8 mouse cellular contexts compared by ENCODE assay signal in genomic region chr16:55838510-55839474, GRCm38 (mm10). TPM values are rescaled to one million over a fixed set of nuclear protein-coding genes. Genes with fewer than 3 reads are reported as not detected.
A peak's percentile ranks its signal among the peaks of the same experiment; 100 is the strongest.
DNase-seq lines count a peak whose midpoint lies in the region; ATAC-seq and TF ChIP-seq lines count a peak whose summit lies in the region.

Nfkbiz (minus strand) TSS chr16:55838899.

- peaks cover under 1% of the 10 kb centered on the region for H3K36me3 ChIP-seq in embryonic facial prominence, embryonic 13.5 days
- H3K36me3 ChIP-seq in liver, adult 2 months (ENCODE audit: control insufficient read depth, insufficient read depth, low read length): no peaks in the 10 kb centered on the region

- H3K4me1 ChIP-seq in embryonic facial prominence, embryonic 13.5 days: 0 out of 2 replicates have a peak, but pooled peaks cover 3% of the 10 kb centered on the region
- no peaks in the 10 kb centered on the region; the same call in 1 of the 2 replicates for H3K4me1 ChIP-seq in liver, adult 2 months (ENCODE audit: control insufficient read depth, insufficient read depth, low read length)

- peak; percentile 86 for DNase-seq in A20 (ENCODE audit: low read depth, low spot score)
- DNase-seq in adrenal gland, postnatal 4 days (ENCODE audit: low spot score in 2 of 2): peak; percentile 66 to 80
- DNase-seq in heart, adult 8-10 months (ENCODE audit: low spot score): peak; percentile 92
- peak; percentile 76 to 89 for DNase-seq in kidney, adult 8-10 months
- DNase-seq in liver, adult 2 months (ENCODE audit: extremely low read depth, low read depth, low spot score): peak; percentile 64
- peak; percentile 69 for DNase-seq in spleen, postnatal 36 days (ENCODE audit: low spot score in 2 of 2)

- H3K9me3 ChIP-seq in embryonic facial prominence, embryonic 13.5 days: no peaks in the 10 kb centered on the region

- TF ChIP-seq CTCF in liver, adult 2 months (IDR thresholded peaks at IDR 0.05; ENCODE audit: low read depth, low read length): no peak

- H3K4me3 ChIP-seq in embryonic facial prominence, embryonic 13.5 days: peak within 1 kb of the TSS; percentile 66
- peak within 1 kb of the TSS; percentile 75 for H3K4me3 ChIP-seq in liver, adult 2 months (ENCODE audit: insufficient read depth, low read depth, low read length)

- H3K4me2 ChIP-seq in embryonic facial prominence, embryonic 13.5 days: peak within 1 kb of the TSS; percentile 71

- peak within 1 kb of the TSS; percentile 82 for H3K27ac ChIP-seq in embryonic facial prominence, embryonic 13.5 days
- H3K27ac ChIP-seq in liver, adult 2 months (replicated peaks; ENCODE audit: insufficient read depth, low read depth, low read length): peak within 1 kb of the TSS; percentile 74

- H3K27me3 ChIP-seq in embryonic facial prominence, embryonic 13.5 days: no peaks in the 10 kb centered on the region
- no peaks in the 10 kb centered on the region for H3K27me3 ChIP-seq in liver, adult 2 months (ENCODE audit: control insufficient read depth, insufficient read depth, low read length)

- H3K79me2 ChIP-seq in liver, adult 2 months (ENCODE audit: control insufficient read depth, insufficient read depth, low read length): no peaks in the 10 kb centered on the region

- TF ChIP-seq POLR2A in liver, adult 2 months (IDR thresholded peaks at IDR 0.05; ENCODE audit: extremely low read depth, insufficient read depth, low read length): 0 out of 2 replicates have a peak, but pooled peaks have one; percentile 26

- H3K9ac ChIP-seq in embryonic facial prominence, embryonic 13.5 days: peak within 1 kb of the TSS; percentile 80
- H3K9ac ChIP-seq in liver, adult 2 months (ENCODE audit: low read depth, low read length): peak within 1 kb of the TSS; percentile 74

- ATAC-seq in embryonic facial prominence, embryonic 13.5 days (ENCODE audit: insufficient number of reproducible peaks, insufficient read depth, low FRiP score, low TSS enrichment, low read depth): peak; percentile 73
- ATAC-seq in monocyte, adult 5-6 weeks (replicated peaks; ENCODE audit: insufficient number of reproducible peaks, low FRiP score, low TSS enrichment, poor library complexity, severe bottlenecking): peak; percentile 67

- under 1% methylated on average over 40 of the region's 40 CpGs for WGBS in embryonic facial prominence, embryonic 13.5 days
- under 1% methylated on average over 40 of the region's 40 CpGs for WGBS in liver, adult 2 months

RNA-seq across cellular contexts. Expression of gene Nfkbiz, which starts in this region (rescaled TPM):
- total RNA-seq in adrenal gland, postnatal 4 days (2021): 1 to 10 TPM; 6.8 to 7.4 TPM
- polyA plus RNA-seq in embryonic facial prominence, embryonic 13.5 days (2015; fragmentation: Nextera tagmentation; extraction: Ambion mirVana): 5.3 and 5.5 TPM in 2 replicates
- 1 to 10 TPM; 1.9 to 2.3 (median 2.1) TPM for total RNA-seq in heart, adult 8-10 months (2022)
- 3.7 and 4.2 TPM in 2 replicates for total RNA-seq in liver, adult 2 months (2014; rRNA removed)
- 4.1 and 4.5 TPM in 2 replicates for polyA plus RNA-seq in liver, adult 2 months (2012; rRNA removed)
- total RNA-seq in monocyte, adult 5-6 weeks (2017): 280 to 361 TPM (median 306 TPM) in 3 replicates

Comparison
In these comparisons a context has a peak if more than half of its experiments do, and no peak if none do; other contexts are left out.
1. Peak in every context shown above with its lines: DNase-seq, ATAC-seq, H3K4me3 ChIP-seq and H3K27ac ChIP-seq.
2. RNA of gene Nfkbiz (total RNA-seq): 280 to 361 TPM in monocyte, adult 5-6 weeks; 6.8 to 7.4 TPM in adrenal gland, postnatal 4 days, 3.7 to 4.2 TPM in liver, adult 2 months and 1.9 to 2.3 TPM in heart, adult 8-10 months; every median in the first group is over 10 times any median in the second.